Mouse (Mus musculus) embryonic facial prominence, embryonic 12.5 days (tissue): ENCODE data around the gene H2-Q7. TPM values are rescaled to one million over a fixed set of nuclear protein-coding genes. Genes with fewer than 3 reads are reported as not detected.
A peak's percentile ranks its signal among the peaks of the same experiment; 100 is the strongest.
"Not testable (repeated sequence)": the region's sequence is repeated elsewhere in the genome, so short reads cannot be mapped to it uniquely, and the experiment has no call there.

Source experiments
- ATAC-seq: fragments of 200-750 bp; cut with Nextera tagmentation; 2 replicates; pipeline ENCODE4 v1.8.0; 2017; ENCODE audit not compliant: insufficient number of reproducible peaks, insufficient read depth, low FRiP score, low TSS enrichment
- H3K27ac ChIP-seq: fragments of 300-500 bp; sonication (generic); 2 replicates; pipeline ENCODE4 v1.5.1; 2016; ENCODE audit warnings: mild to moderate bottlenecking
- H3K27me3 ChIP-seq: fragments of 300-500 bp; sonication (generic); 2 replicates; pipeline ENCODE4 v1.6.1; 2016; ENCODE audit warnings: mild to moderate bottlenecking, moderate library complexity
- H3K36me3 ChIP-seq: fragments of 300-500 bp; sonication (generic); 2 replicates; pipeline ENCODE4 v1.6.1; 2016; ENCODE audit warnings: mild to moderate bottlenecking
- H3K4me1 ChIP-seq: fragments of 300-500 bp; sonication (generic); 2 replicates; pipeline ENCODE4 v1.6.1; 2016
- H3K4me2 ChIP-seq: fragments of 300-500 bp; sonication (generic); replicated peaks from 2 replicates; pipeline ENCODE4 v1.6.1; 2016; ENCODE audit warnings: mild to moderate bottlenecking, moderate library complexity
- H3K4me3 ChIP-seq: fragments of 300-500 bp; sonication (generic); 2 replicates; pipeline ENCODE4 v1.5.1; 2016; ENCODE audit warnings: mild to moderate bottlenecking
- H3K9ac ChIP-seq: fragments of 300-500 bp; sonication (generic); 2 replicates; pipeline ENCODE4 v1.6.1; 2016; ENCODE audit warnings: mild to moderate bottlenecking, moderate library complexity
- H3K9me3 ChIP-seq: fragments of 300-500 bp; sonication (generic); 2 replicates; pipeline ENCODE4 v1.6.1; 2016; ENCODE audit warnings: mild to moderate bottlenecking, moderate library complexity
- WGBS: fragments of 180-500 bp; shearing (Covaris S2); methylation state at CpG from one replicate; pipeline ENCODE4 v1.1.7; 2016; 5-methylcytosine and 5-hydroxymethylcytosine counted together
- polyA plus RNA-seq: library from polyadenylated mRNA; unstranded; fragments of >200 nt; fragmentation: Nextera tagmentation; extraction: Ambion mirVana; gene quantifications from 2 replicates; pipeline ENCODE4 v1.2.1, GENCODE M21; 2016

Gene H2-Q7
- 4.6 and 5.9 TPM in 2 replicates for polyA plus RNA-seq

DNA sequence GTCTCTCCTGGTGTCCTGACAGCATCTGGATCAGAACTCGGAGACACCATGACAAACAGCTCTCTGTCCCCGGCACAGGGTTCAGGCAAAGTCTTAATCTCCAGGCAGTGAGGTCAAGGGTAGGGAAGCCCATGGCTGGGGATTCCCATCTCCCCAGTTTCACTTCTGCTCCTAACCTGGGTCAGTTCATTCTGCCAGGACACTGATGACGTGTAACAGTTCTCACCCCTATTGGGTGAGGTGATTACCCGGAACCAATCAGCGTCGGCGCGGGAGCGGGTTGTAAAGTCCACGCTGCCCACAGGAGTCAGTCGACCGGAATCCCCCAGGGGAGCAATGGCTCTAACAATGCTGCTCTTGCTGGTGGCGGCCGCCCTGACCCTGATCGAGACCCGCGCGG, at the start of gene H2-Q7:
Gene H2-Q7, plus strand, starts transcription at position 271 of the 400 bp plus-strand sequence.
- H3K27me3 ChIP-seq = peaks cover 20% of the 10 kb centered on the region; the same call in 1 of the 2 replicates
- peak within 1 kb of the TSS; percentile 68 for H3K9ac ChIP-seq
- H3K4me2 ChIP-seq = peak within 1 kb of the TSS; percentile 76
- not testable (repeated sequence) for H3K27ac ChIP-seq, H3K4me1 ChIP-seq, H3K9me3 ChIP-seq, H3K36me3 ChIP-seq
- peak within 1 kb of the TSS; percentile 52 for H3K4me3 ChIP-seq
- peak; percentile 78 for ATAC-seq
- 2% methylated on average over 18 of the region's 18 CpGs for WGBS

DNA sequence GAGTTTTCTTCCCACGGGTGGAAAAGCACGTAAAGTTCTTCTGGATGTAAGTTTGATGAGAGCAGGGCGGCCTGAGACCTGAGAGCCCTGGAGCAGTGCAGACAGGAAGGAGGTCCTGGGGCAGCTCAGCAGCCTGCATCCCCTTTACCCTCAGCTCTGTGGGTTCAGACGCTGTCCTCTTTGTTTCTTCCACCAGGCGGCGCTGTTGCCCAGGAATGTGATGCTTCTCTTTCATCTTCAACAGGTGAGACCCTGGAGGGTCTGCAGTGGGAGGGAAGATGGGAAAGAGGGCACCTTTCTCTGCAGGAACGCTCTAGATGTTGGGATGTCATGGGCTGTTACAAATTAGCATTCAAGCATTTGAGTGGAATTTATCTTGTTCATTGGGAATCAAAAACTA, 49.2 kb upstream of the H2-Q7 start:
- 2% methylated on average over 7 of the region's 7 CpGs for WGBS
- not testable (repeated sequence) for H3K27ac ChIP-seq, H3K4me1 ChIP-seq, ATAC-seq, H3K4me3 ChIP-seq, H3K36me3 ChIP-seq, H3K9me3 ChIP-seq, H3K4me2 ChIP-seq, H3K9ac ChIP-seq
- peaks cover 12% of the 10 kb centered on the region for H3K27me3 ChIP-seq

DNA sequence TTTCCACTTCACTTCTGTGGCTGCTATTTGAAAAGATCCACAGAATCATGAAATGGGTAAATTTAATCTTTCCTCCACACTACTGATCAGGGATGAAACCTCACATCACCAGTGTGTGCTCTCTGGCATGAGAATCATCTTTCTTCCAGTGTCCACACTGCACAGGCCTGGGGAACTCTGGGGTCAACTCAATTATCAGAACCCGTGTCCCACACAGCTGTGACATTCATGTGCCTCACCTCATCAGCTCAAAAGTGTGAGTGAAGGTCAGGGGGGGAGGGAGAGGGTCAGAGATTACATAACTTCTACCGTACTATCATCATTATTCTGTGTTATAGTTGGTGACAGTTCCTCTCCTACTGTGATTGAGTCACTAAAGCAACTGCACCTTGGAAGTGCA, 46.3 kb upstream of the H2-Q7 start:
- WGBS = 60% methylated on average over 2 of the region's 2 CpGs
- not testable (repeated sequence) for H3K4me2 ChIP-seq, ATAC-seq, H3K9me3 ChIP-seq, H3K27ac ChIP-seq, H3K4me1 ChIP-seq, H3K4me3 ChIP-seq, H3K36me3 ChIP-seq, H3K9ac ChIP-seq
- peaks cover 20% of the 10 kb centered on the region for H3K27me3 ChIP-seq

DNA sequence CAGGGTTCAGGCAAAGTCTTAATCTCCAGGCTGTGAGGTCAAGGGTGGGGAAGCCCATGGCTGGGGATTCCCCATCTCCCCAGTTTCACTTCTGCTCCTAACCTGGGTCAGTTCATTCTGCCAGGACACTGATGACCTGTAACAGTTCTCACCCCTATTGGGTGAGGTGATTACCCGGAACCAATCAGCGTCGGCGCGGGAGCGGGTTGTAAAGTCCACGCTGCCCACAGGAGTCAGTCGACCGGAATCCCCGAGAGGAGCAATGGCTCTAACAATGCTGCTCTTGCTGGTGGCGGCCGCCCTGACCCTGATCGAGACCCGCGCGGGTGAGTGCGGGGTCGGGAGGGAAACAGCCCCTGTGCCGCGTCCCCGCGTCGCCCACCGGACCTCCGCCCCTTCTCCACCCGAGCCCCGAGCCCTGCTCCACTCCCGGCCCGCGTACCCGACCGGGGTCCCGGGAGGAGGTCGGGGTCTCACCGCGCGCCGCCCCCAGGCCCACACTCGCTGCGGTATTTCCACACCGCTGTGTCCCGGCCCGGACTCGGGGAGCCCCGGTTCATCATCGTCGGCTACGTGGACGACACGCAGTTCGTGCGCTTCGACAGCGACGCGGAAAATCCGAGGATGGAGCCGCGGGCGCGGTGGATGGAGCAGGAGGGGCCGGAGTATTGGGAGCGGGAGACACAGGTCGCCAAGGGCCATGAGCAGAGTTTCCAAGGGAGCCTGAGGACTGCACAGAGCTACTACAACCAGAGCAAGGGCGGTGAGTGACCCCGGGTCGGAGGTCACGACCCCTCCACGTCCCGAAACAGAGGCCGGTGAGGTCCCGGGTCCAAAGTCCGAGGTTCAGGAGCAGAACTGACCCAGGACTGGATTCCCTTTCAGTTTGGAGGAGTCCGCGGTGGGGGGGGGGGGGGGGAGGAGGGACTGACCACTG, 44.8 kb upstream of the H2-Q7 start:
- not testable (repeated sequence) for H3K9me3 ChIP-seq, H3K4me1 ChIP-seq, H3K36me3 ChIP-seq, H3K27ac ChIP-seq, H3K9ac ChIP-seq
- Histone ChIP-seq H3K4me3 (peak overlapping the region; percentile 25; the same call in 1 of the 2 replicates), H3K27me3 (peaks cover 20% of the 10 kb centered on the region), H3K4me2 (peak overlapping the region; percentile 42)
- WGBS = 1% methylated on average over 56 of the region's 75 CpGs
- ATAC-seq = 0 out of 2 replicates have a peak, but pooled peaks have one; percentile 35

DNA sequence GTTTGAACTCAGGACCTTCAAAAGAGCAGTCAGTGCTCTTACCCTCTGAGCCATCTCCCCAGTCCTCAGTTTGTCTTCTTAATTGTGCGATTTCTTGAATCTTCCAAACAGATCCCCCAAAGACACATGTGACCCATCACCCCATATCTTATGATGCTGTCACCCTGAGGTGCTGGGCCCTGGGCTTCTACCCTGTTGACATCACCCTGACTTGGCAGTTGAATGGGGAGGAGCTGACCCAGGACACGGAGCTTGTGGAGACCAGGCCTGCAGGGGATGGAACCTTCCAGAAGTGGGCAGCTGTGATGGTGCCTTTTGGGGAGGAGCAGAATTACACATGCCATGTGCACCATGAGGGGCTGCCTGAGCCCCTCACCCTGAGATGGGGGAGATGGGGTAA, 42.0 kb upstream of the H2-Q7 start:
- H3K9ac ChIP-seq, H3K9me3 ChIP-seq, H3K4me1 ChIP-seq, H3K27ac ChIP-seq, H3K4me2 ChIP-seq, ATAC-seq, H3K4me3 ChIP-seq, H3K36me3 ChIP-seq: not testable (repeated sequence)
- peaks cover 17% of the 10 kb centered on the region for H3K27me3 ChIP-seq
- 92% methylated on average over 2 of the region's 2 CpGs for WGBS

DNA sequence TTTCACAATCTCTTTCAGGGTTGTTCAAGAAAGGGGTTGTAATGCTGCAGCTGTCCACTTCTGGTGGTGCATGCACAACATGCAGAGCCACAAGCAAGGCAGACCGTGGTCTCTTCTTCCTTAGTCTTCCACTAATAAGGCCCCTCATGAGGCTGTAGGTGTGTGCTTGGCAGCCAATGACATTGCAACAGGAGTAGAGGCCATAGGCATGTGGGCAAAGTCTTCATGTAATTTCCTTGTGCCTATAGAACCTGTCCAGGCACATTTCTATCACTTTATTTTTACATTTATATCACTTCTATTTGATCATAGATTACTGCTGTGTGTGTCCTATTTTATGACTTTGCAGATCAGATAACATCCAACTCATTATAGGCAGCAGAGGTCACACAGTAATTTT, 25.9 kb upstream of the H2-Q7 start:
- not testable (repeated sequence) for H3K4me2 ChIP-seq, H3K9me3 ChIP-seq, H3K36me3 ChIP-seq, H3K27ac ChIP-seq, H3K9ac ChIP-seq, H3K27me3 ChIP-seq, H3K4me3 ChIP-seq, ATAC-seq, H3K4me1 ChIP-seq
- WGBS = no CpG with 5 or more reads among the region's 1 CpGs

DNA sequence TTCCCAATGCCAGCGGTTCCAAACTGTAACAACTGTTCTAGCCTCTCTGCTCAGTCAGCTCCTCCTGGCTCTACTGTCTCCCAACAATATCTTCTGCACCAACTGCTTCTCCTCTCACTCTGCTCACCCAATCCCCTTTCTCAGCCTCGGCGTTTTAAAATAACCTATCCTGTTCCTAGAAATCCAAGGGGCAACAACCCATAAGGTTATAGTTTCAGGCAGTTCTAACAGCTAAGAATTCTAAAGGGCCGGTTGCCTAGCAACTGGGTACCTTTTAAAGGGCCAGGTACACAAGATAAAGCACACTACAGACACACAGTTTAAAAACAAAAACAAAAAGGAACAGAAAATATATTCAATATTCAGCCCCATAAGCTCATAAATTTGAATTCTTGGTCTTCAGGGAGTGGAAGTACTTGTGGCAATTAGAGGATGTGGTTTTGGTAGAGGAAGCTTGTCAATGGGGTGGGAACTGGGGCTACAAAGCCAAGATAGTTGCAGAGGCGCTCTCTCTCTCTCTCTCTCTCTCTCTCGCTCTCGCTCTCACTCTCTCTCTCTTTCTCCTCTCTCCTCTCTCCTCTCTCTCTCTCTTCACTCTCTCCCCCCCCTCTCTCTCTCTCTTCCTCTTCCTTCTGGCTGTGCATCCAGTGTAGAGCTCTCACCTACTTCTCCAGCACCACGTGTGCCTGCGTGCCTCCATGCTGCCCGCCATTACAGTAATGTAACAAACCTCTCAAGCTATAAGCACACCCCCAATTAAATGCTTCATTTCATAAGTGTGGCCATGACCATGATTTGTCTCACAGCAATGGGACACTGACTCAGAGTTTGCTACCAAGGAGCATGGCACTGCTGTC, 23.5 kb upstream of the H2-Q7 start:
- not testable (repeated sequence) for ATAC-seq

DNA sequence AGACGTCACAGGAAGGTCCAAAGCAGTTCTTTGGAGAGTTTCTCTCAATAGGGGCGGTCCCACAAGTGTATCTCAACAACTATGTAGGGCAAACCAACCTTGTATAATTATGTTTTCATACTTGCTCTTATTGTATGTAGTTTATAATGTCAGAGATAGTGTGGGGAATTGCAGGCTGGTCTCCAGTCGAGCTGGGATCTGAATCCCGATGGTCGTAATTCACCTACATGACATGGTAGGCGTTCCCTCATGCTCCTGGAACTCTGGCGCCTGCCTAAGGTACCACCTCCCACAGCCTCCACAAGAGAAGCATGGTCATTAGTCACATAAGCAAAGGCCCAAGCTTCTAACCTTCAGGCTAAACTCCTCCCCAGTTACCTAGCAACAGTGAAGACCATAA, 20.2 kb upstream of the H2-Q7 start:
- H3K9me3 ChIP-seq = no peaks in the 10 kb centered on the region
- no peaks in the 10 kb centered on the region for H3K36me3 ChIP-seq
- H3K27ac ChIP-seq = no peak overlapping the region
- H3K9ac ChIP-seq = no peak overlapping the region
- peaks cover 19% of the 10 kb centered on the region for H3K27me3 ChIP-seq
- no peak for ATAC-seq
- no peaks in the 10 kb centered on the region for H3K4me1 ChIP-seq
- WGBS = 81% methylated on average over 7 of the region's 7 CpGs
- H3K4me2 ChIP-seq = no peak overlapping the region
- no peak overlapping the region for H3K4me3 ChIP-seq

More for the DNA sequence above, 23.5 kb upstream of the H2-Q7 start:
- H3K4me3 ChIP-seq, H3K27ac ChIP-seq, H3K9ac ChIP-seq, H3K4me1 ChIP-seq, H3K4me2 ChIP-seq, H3K36me3 ChIP-seq, H3K9me3 ChIP-seq: not testable (repeated sequence)
- H3K27me3 ChIP-seq = peaks cover 12% of the 10 kb centered on the region; the same call in 1 of the 2 replicates
- 47% methylated on average over 3 of the region's 10 CpGs for WGBS

DNA sequence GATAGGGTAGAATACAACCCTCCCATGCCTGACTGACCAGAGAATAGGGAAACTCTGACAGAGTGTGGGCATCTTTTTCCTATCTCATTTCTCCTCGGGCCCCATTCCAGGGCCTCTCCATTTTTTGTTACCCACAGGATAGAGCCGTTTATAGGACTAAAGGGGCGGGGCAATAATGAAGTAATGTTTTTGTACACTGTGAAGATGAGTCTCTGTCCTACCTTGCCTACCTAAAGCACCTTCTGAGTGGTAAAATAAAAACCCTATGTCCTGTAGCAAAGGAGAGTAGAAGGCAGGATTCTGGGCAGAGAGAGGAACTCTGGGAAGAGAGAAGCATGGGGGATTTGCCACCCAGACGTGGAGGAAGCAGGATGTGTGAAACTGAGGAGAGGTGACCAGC, 19.4 kb upstream of the H2-Q7 start:
- 60% methylated on average over 4 of the region's 4 CpGs for WGBS

DNA sequence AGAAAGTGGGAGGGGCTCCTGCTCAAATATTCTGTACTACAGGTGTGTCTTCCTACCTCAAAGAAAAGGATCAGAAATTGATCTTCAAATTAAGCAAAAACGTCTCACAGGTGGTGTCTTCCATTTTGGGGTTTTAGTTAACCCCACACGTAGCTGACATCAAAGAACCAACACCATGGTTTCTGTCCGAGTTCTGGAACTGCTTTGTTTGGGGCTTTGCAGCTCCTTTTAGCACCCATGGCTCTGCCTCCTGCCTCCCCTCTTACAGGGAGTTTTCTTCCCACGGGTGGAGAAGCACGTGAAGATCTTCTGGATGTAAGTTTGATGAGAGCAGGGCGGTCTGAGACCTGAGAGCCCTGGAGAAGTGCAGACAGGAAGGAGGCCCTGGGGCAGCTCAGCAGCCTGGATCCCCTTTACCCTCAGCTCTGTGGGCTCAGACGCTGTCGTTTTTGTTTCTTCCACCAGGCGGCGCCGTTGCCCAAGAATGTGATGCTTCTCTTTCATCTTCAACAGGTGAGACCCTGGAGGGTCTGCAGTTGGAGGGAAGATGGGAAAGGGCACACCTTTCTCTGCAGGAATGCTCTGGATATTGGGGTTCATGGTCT, 18.6 kb upstream of the H2-Q7 start:
- not testable (repeated sequence) for H3K27ac ChIP-seq, H3K9ac ChIP-seq, ATAC-seq, H3K36me3 ChIP-seq, H3K4me2 ChIP-seq, H3K4me3 ChIP-seq, H3K9me3 ChIP-seq, H3K4me1 ChIP-seq
- peaks cover 30% of the 10 kb centered on the region for H3K27me3 ChIP-seq
- 14% methylated on average over 11 of the region's 11 CpGs for WGBS

More for the DNA sequence above, 19.4 kb upstream of the H2-Q7 start:
- peaks cover 22% of the 10 kb centered on the region for H3K27me3 ChIP-seq
- not testable (repeated sequence) for H3K4me3 ChIP-seq, H3K4me1 ChIP-seq, H3K9ac ChIP-seq, ATAC-seq, H3K9me3 ChIP-seq, H3K4me2 ChIP-seq, H3K36me3 ChIP-seq, H3K27ac ChIP-seq

DNA sequence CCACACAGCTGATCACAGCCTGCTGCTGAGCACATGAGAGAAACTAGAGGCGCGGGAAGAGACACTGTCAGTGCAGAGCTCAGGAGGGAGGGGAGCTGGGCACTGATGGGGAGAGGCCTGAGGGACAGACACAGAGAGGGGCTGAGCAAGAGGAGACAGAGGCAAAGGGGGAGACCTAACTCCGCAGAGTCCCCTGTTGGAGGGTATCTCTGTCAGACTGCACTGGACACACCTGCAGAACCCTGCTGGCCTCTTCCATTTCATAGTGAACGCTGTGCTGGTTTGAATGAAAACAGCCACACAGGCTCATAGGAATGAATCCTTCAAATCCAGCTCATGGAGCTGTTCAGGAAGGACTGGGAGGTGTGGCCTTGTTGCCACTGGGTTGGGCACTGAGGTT, 17.6 kb upstream of the H2-Q7 start:
- not testable (repeated sequence) for H3K27ac ChIP-seq, H3K4me2 ChIP-seq, H3K4me3 ChIP-seq, H3K4me1 ChIP-seq, H3K36me3 ChIP-seq, H3K9me3 ChIP-seq, ATAC-seq, H3K9ac ChIP-seq
- H3K27me3 ChIP-seq = peaks cover 40% of the 10 kb centered on the region
- 85% methylated on average over 4 of the region's 4 CpGs for WGBS
